Mouse (Mus musculus): Measurements from ENCODE around the gene Mycl.

- TF ChIP-seq SMC3 (IDR thresholded peaks at IDR 0.05; ENCODE audit: low read depth, low read length) = no peak
- no peak for TF ChIP-seq TBP (IDR thresholded peaks at IDR 0.05; ENCODE audit: low read depth, low read length)
- TF ChIP-seq MAX (IDR thresholded peaks at IDR 0.05; ENCODE audit: low read length) = no peak
- no peak for TF ChIP-seq MYC (IDR thresholded peaks at IDR 0.05; ENCODE audit: low read depth, low read length)
- TF ChIP-seq ETS1 (IDR thresholded peaks at IDR 0.05; ENCODE audit: low read depth, low read length) = no peak
- TF ChIP-seq GABPA (IDR thresholded peaks at IDR 0.05; ENCODE audit: low read depth, low read length) = no peak
- TF ChIP-seq POLR2A (IDR thresholded peaks at IDR 0.05; ENCODE audit: control insufficient read depth in 1 of 2, insufficient read depth in 1 of 2, low read depth in 1 of 2, low read length in 2 of 2, poor library complexity in 1 of 2) = no peak
Measured at GRCm38 (mm10) chr4:122978850-122979249, 16.6 kb upstream of the Mycl start.
